Mouse (Mus musculus) spleen, adult 2 months (tissue): ENCODE data around the gene Hist1h2bh.

Experiments used
- CTCF ChIP-seq: fragments of 200-500 bp; IDR thresholded peaks from 2 replicates; pipeline ENCODE4 v1.5.1; 2011; ENCODE audit warnings: mild to moderate bottlenecking, inconsistent platforms; ENCODE audit not compliant: insufficient read depth, insufficient read length, insufficient replicate concordance; ENCODE audit errors: extremely low read depth
- POLR2A ChIP-seq: fragments of 200-500 bp; IDR thresholded peaks from 2 replicates; pipeline ENCODE4 v1.6.1; 2011; ENCODE audit warnings: low read depth, low read length, inconsistent platforms

DNA sequence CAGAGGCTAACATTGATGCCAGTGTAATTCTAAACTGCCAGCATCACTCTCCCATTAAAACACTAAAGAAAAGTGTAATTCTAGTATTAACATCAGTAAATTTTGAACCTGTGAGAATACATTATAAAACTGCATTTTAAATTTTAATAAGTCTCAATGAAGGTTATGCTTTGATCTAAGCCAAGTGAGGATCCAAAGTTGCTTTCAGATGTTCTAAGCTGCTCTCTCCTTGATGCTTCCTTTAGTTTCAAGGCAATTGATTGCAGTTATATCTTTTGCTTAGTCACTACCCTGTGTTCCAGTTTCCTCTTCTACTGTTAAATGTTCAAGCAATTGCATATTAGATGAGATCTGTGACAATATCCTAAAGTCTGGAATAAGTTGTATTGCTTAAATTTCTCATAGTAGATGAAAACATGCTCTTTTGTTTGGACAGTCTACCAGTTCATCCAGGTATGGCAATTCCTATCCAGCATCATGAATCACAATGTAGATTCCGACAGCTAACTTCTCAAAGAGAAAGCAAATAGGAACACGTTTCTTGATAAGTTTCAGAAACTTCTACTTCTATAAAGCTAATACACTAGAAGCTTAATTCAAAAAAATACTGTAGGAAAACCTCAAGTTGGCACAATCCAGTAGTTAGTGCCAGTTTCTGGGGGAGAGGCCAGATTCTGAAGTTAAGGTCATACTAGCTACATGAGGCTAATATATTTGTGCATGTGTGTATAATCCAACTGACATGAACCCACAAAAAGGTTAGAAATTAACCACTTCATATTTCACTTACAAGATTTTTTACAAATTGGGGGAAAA, 29.2 kb upstream of the Hist1h2bh start:
- no peak for TF ChIP-seq CTCF
- no peak for TF ChIP-seq POLR2A
